Mouse (Mus musculus) stomach, postnatal 0 days (tissue): Measurements from ENCODE around the gene Magi1.

Experiments used
- CTCF ChIP-seq: IDR thresholded peaks from 2 replicates; pipeline ENCODE4 v1.5.1; 2016; ENCODE audit warnings: antibody characterized with exemption, low read depth, mild to moderate bottlenecking, moderate library complexity
- EP300 ChIP-seq: optimal IDR thresholded peaks from 2 replicates; pipeline ENCODE3; 2016; ENCODE audit warnings: antibody characterized with exemption

DNA sequence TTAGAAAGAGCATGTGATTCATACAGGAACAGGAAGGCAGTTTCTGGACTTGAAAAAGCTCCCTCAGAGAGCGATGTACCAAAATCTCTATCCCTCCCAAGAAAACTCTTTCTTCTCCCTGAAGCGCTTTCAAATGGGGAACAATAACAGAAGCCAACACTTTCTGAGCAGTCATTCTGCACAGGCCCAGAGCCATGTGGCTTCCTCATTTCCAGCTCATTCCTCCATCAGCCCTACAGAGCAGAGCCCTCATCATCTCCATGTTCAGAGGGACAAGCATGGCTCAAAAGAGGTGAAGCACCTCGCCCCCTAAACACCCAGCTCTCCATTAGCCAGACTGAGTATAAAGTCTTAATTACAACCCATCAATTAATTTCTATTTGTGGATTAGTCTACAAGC lies 9.8 kb downstream of the Magi1 start:
- no peak for TF ChIP-seq CTCF
- TF ChIP-seq EP300: no peak
